Mouse (Mus musculus) kidney, adult 2 months (tissue): Measurements from ENCODE around the gene Gm5678.

Experiments
- CTCF ChIP-seq: fragments of 200-500 bp; conservative IDR thresholded peaks from 2 replicates; pipeline ENCODE4 v1.5.1; 2011; ENCODE audit warnings: low read depth, mild to moderate bottlenecking, control low read depth, low read length, moderate library complexity, mixed read lengths; ENCODE audit not compliant: insufficient read depth, insufficient read length
- POLR2A ChIP-seq: fragments of 200-500 bp; IDR thresholded peaks from one replicate; pipeline ENCODE4 v1.6.1; 2011; ENCODE audit warnings: low read depth, low read length, control low read depth

DNA sequence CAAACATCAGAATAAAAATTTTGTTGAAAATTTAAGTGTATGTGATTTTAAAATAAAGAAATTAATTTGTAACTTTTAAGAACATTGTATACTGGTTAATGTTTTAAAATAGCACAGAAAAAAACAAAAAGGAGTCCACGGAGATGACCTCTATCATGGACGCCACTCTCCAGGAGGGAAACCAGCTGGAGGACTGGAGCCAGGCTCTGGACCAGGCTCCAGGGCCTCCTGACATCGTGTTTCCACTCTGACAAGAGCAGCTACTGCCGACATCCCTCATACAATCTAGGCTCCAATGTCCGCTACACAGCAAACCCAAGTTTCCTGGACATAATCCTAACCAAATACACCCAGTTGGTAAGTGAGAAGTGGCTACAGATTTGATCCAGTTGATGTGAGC lies 32.1 kb upstream of the Gm5678 start:
- no peak for TF ChIP-seq CTCF
- no peak for TF ChIP-seq POLR2A
